Mouse (Mus musculus) lung, embryonic 15.5 days (tissue): ENCODE results near the gene Ubac2. TPM values are rescaled to one million over a fixed set of nuclear protein-coding genes. Genes with fewer than 3 reads are reported as not detected.

Experiments used
- ATAC-seq: fragments of 200-750 bp; cut with Nextera tagmentation; 2 replicates; pipeline ENCODE4 v1.8.0; 2017; ENCODE audit warnings: moderate number of reproducible peaks, borderline replicate concordance; ENCODE audit not compliant: low FRiP score, low TSS enrichment; ENCODE audit errors: extremely low read depth
- H3K27ac ChIP-seq: fragments of 300-500 bp; sonication (generic); 2 replicates; pipeline ENCODE4 v1.5.1; 2015; ENCODE audit warnings: moderate library complexity, mild to moderate bottlenecking, inconsistent platforms
- H3K27me3 ChIP-seq: fragments of 300-500 bp; sonication (generic); 2 replicates; pipeline ENCODE4 v1.6.1; 2015; ENCODE audit warnings: inconsistent platforms
- H3K36me3 ChIP-seq: fragments of 300-500 bp; sonication (generic); 2 replicates; pipeline ENCODE4 v1.6.1; 2015; ENCODE audit warnings: inconsistent platforms
- H3K4me1 ChIP-seq: fragments of 300-500 bp; sonication (generic); 2 replicates; pipeline ENCODE4 v1.6.1; 2015; ENCODE audit warnings: inconsistent platforms
- H3K4me2 ChIP-seq: fragments of 300-500 bp; sonication (generic); 2 replicates; pipeline ENCODE4 v1.6.1; 2015; ENCODE audit warnings: inconsistent platforms, mild to moderate bottlenecking, moderate library complexity
- H3K4me3 ChIP-seq: fragments of 300-500 bp; sonication (generic); 2 replicates; pipeline ENCODE4 v1.5.1; 2015; ENCODE audit warnings: mild to moderate bottlenecking, inconsistent platforms
- H3K9ac ChIP-seq: fragments of 300-500 bp; sonication (generic); 2 replicates; pipeline ENCODE4 v1.6.1; 2015; ENCODE audit warnings: inconsistent platforms
- H3K9me3 ChIP-seq: fragments of 300-500 bp; sonication (generic); 2 replicates; pipeline ENCODE4 v1.6.1; 2016; ENCODE audit warnings: inconsistent platforms
- WGBS: fragments of 180-500 bp; shearing (Covaris S2); methylation state at CpG from one replicate; pipeline ENCODE4 v1.1.7; 2015; 5-methylcytosine and 5-hydroxymethylcytosine counted together
- polyA plus RNA-seq: library from polyadenylated mRNA; unstranded; fragments of >200 nt; fragmentation: Nextera tagmentation; extraction: Ambion mirVana; gene quantifications from 2 replicates; pipeline ENCODE4 v1.2.1, GENCODE M21; 2015

Gene Ubac2
- polyA plus RNA-seq, 1 experiment from 2014 or later: 60.4 TPM

GRCm38 (mm10) chr14:122041413-122041825 lies 163.0 kb downstream of the Ubac2 start:
- no peaks in the 10 kb centered on the region for H3K4me1 ChIP-seq
- H3K4me2 ChIP-seq: no peak overlapping the region
- H3K9ac ChIP-seq: no peak overlapping the region
- H3K27me3 ChIP-seq: no peaks in the 10 kb centered on the region
- no peak for ATAC-seq
- no peak overlapping the region for H3K4me3 ChIP-seq
- no peak overlapping the region for H3K27ac ChIP-seq
- no peaks in the 10 kb centered on the region for H3K36me3 ChIP-seq
- no peaks in the 10 kb centered on the region for H3K9me3 ChIP-seq
- WGBS: 85% methylated on average over 3 of the region's 3 CpGs

DNA sequence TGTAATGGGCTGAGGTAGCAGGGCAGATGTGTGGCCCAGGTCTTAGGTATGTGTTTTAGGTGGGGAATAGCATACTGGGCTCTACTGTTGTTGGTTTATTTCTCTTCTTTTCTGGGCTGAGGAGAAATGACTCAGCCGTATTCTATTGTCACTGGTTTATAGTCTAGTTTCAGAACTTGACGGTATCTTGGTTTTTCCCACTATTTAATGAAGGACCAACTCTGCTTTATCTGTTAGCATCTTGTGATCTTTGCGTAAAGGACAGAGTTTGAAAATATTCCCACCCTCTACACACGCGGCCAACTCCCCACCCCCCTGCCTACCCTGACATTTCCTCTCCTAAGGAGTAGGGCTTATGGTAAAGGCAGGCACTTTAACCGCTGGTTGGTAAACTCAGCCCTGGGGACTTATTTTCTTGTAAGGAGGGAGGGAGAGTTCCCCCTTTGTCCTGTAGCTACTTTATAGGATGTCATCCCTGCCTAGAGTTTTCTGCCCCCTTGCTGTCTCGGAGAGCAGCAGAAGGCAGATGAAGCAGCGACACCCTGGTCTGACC lies 163.8 kb downstream of the Ubac2 start:
- no peaks in the 10 kb centered on the region for H3K27me3 ChIP-seq
- no peaks in the 10 kb centered on the region for H3K36me3 ChIP-seq
- no peak overlapping the region for H3K4me2 ChIP-seq
- H3K9ac ChIP-seq: no peak overlapping the region
- WGBS: 66% methylated on average over 8 of the region's 8 CpGs
- no peaks in the 10 kb centered on the region for H3K4me1 ChIP-seq
- no peak for ATAC-seq
- H3K9me3 ChIP-seq: no peaks in the 10 kb centered on the region
- H3K4me3 ChIP-seq: no peak overlapping the region
- H3K27ac ChIP-seq: no peak overlapping the region

GRCm38 (mm10) chr14:122047784-122048183 lies 169.4 kb downstream of the Ubac2 start:
- Histone ChIP-seq H3K4me2 (no peak overlapping the region), H3K27me3 (no peaks in the 10 kb centered on the region), H3K27ac (no peak overlapping the region), H3K4me3 (no peak overlapping the region), H3K36me3 (no peaks in the 10 kb centered on the region), H3K4me1 (no peaks in the 10 kb centered on the region), H3K9me3 (no peaks in the 10 kb centered on the region), H3K9ac (no peak overlapping the region)
- 89% methylated on average over 8 of the region's 8 CpGs for WGBS
- no peak for ATAC-seq

GRCm38 (mm10) chr14:122048816-122049215 lies 170.4 kb downstream of the Ubac2 start:
- H3K4me3 ChIP-seq: no peak overlapping the region
- H3K36me3 ChIP-seq: no peaks in the 10 kb centered on the region
- H3K9me3 ChIP-seq: no peaks in the 10 kb centered on the region
- H3K4me2 ChIP-seq: no peak overlapping the region
- H3K27me3 ChIP-seq: no peaks in the 10 kb centered on the region
- no peaks in the 10 kb centered on the region for H3K4me1 ChIP-seq
- WGBS: 88% methylated on average over 9 of the region's 9 CpGs
- H3K27ac ChIP-seq: no peak overlapping the region
- no peak for ATAC-seq
- H3K9ac ChIP-seq: no peak overlapping the region

DNA sequence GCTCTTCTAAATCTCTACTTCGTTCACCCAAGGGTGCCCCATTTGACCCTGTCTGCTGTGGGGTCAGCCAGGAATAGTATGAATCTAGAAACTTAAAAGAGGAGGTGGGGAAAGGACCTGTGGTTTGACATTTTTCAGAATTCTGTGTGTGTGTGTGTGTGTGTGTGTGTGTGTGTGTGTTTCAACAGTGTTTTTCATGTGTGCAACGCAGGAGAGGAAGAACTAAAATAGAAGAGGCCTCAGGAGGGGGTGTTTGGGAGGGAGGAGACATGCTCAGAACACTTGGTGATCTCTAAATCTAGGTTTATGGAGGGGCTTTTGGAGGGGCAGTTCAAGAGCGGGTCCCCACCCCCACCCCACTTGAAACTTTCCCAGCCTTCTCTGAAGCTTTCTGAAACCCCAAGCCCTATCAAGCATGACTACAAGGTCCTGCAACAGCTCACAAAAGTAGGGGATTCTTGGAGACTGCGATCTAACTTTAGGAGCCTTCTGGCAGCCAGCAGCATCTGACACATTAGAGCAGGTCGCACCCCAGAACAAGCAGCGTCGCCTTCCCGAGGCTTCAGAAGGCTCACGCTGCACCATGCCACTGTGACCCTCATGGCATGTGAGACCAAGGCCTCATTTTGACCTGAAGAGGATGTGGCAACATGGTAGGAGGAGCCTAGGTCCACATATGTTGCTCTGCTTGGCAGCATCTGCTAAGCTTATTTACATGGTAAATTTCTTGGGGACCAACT lies 174.6 kb downstream of the Ubac2 start:
- H3K4me3 ChIP-seq: no peak overlapping the region
- no peak for ATAC-seq
- WGBS: 68% methylated on average over 9 of the region's 9 CpGs

DNA sequence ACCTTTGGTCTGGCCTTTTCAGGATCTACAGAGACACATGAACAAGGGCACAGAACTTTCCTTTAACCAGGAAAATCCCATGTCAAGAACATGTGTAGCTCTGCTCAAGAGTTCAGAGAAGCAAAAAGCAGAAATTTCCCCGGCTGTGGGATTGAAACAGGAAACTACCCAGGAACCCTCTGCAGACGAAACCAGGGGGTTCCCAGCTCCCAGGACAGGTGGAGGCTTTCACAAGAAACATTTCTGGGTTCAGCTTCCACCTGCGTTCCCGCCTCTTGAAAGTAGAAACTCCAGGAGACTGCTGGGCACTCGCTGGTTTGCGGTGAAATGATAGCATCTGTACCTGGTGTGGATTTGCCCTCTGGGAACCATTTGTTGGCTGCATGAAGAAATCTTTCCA lies 178.5 kb downstream of the Ubac2 start:
- 75% methylated on average over 6 of the region's 6 CpGs for WGBS
- Histone ChIP-seq H3K27ac (no peak overlapping the region), H3K36me3 (no peaks in the 10 kb centered on the region), H3K9me3 (no peaks in the 10 kb centered on the region), H3K9ac (no peak overlapping the region), H3K27me3 (no peaks in the 10 kb centered on the region), H3K4me3 (no peak overlapping the region), H3K4me2 (no peak overlapping the region), H3K4me1 (no peaks in the 10 kb centered on the region)
- no peak for ATAC-seq

More for the DNA sequence above, 174.6 kb downstream of the Ubac2 start:
- no peaks in the 10 kb centered on the region for H3K9me3 ChIP-seq
- no peak overlapping the region for H3K27ac ChIP-seq
- no peaks in the 10 kb centered on the region for H3K27me3 ChIP-seq
- no peaks in the 10 kb centered on the region for H3K36me3 ChIP-seq
- no peaks in the 10 kb centered on the region for H3K4me1 ChIP-seq
- no peak overlapping the region for H3K9ac ChIP-seq
- no peak overlapping the region for H3K4me2 ChIP-seq

GRCm38 (mm10) chr14:122057941-122058346 lies 179.5 kb downstream of the Ubac2 start:
- H3K4me3 ChIP-seq: no peak overlapping the region
- no peaks in the 10 kb centered on the region for H3K27me3 ChIP-seq
- H3K9ac ChIP-seq: no peak overlapping the region
- H3K4me2 ChIP-seq: no peak overlapping the region
- H3K36me3 ChIP-seq: no peaks in the 10 kb centered on the region
- H3K4me1 ChIP-seq: no peaks in the 10 kb centered on the region
- H3K9me3 ChIP-seq: no peaks in the 10 kb centered on the region
- no peak for ATAC-seq
- 18% methylated on average over 2 of the region's 2 CpGs for WGBS
- H3K27ac ChIP-seq: no peak overlapping the region

DNA sequence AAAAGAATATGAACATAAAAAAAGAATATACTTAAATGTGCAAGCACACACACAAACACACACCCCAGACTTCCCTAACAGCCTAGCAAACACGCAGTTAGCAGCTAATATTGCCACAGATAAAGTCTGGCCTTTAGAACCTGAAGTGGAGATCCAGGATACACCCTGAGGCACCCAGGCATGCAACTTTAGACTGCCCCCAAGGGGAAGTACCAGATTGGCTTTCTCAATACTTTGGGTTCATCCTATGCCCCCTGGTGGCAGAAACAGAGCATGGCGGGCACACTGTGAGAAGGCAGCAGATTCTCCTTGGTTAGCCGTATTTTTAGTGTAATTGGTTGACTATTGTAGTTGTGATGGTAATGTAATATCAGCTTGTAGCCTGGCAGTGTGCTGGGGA lies 182.2 kb downstream of the Ubac2 start:
- H3K4me2 ChIP-seq: no peak overlapping the region
- ATAC-seq: peak; percentile 60; the same call in 1 of the 2 replicates
- WGBS: 6% methylated on average over 3 of the region's 3 CpGs

GRCm38 (mm10) chr14:122061376-122061775 lies 183.0 kb downstream of the Ubac2 start:
- no peaks in the 10 kb centered on the region for H3K27me3 ChIP-seq
- 81% methylated on average over 6 of the region's 6 CpGs for WGBS
- H3K4me2 ChIP-seq: no peak overlapping the region
- no peaks in the 10 kb centered on the region for H3K9me3 ChIP-seq
- H3K4me1 ChIP-seq: no peaks in the 10 kb centered on the region
- H3K27ac ChIP-seq: no peak overlapping the region
- no peak overlapping the region for H3K9ac ChIP-seq
- no peak overlapping the region for H3K4me3 ChIP-seq
- no peaks in the 10 kb centered on the region for H3K36me3 ChIP-seq
- no peak for ATAC-seq

More for the DNA sequence above, 182.2 kb downstream of the Ubac2 start:
- no peak overlapping the region for H3K4me3 ChIP-seq
- H3K9me3 ChIP-seq: no peaks in the 10 kb centered on the region
- H3K9ac ChIP-seq: no peak overlapping the region
- H3K27ac ChIP-seq: no peak overlapping the region
- H3K4me1 ChIP-seq: no peaks in the 10 kb centered on the region
- H3K27me3 ChIP-seq: no peaks in the 10 kb centered on the region
- H3K36me3 ChIP-seq: no peaks in the 10 kb centered on the region

DNA sequence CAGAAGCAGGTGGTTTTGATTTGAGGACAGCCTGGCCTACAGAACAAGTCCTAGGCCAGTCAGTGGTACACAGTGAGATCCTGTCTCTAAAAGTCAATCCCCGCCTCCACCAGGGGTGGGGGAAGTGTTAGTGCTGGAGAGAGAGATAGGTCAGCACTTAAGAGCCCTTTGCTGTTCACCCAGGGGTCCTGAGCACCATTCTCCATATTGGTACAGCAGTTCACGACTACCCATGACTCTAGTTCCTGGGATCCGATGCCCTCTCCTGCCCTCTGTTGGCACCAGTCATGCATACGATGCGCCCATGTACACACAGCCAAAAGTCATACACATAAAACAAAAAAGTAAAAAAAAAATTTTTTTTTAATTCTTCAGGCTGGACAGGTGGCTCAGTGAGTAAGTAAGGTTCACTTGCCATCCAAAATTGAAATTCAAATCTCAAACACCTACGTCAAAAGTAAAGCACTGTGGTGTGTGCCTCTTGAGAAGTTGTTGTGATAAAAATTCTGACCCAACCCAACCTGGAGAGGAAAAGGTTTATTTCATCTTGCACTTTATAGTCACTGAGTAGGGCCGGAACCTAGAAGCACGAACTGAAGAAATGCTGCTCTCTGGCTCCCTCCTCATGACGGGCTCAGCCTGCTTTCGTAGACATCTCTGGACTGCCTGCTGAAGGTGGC lies 184.1 kb downstream of the Ubac2 start:
- H3K9ac ChIP-seq: no peak overlapping the region
- H3K9me3 ChIP-seq: no peaks in the 10 kb centered on the region
- no peaks in the 10 kb centered on the region for H3K36me3 ChIP-seq
- 78% methylated on average over 10 of the region's 10 CpGs for WGBS
- H3K4me2 ChIP-seq: no peak overlapping the region
- ATAC-seq: no peak
- no peaks in the 10 kb centered on the region for H3K27me3 ChIP-seq
- no peak overlapping the region for H3K4me3 ChIP-seq
- no peaks in the 10 kb centered on the region for H3K4me1 ChIP-seq
- H3K27ac ChIP-seq: no peak overlapping the region

- no peaks in the 10 kb centered on the region for H3K9me3 ChIP-seq
- H3K36me3 ChIP-seq: no peaks in the 10 kb centered on the region
- no peak overlapping the region for H3K4me2 ChIP-seq
- H3K27me3 ChIP-seq: no peaks in the 10 kb centered on the region
- WGBS: 61% methylated on average over 5 of the region's 5 CpGs
- H3K4me1 ChIP-seq: peaks cover 2% of the 10 kb centered on the region
- no peak overlapping the region for H3K27ac ChIP-seq
- no peak for ATAC-seq
- no peak overlapping the region for H3K9ac ChIP-seq
- H3K4me3 ChIP-seq: no peak overlapping the region
These were observed 185.2 kb downstream of the Ubac2 start for GRCm38 (mm10) chr14:122063599-122063998.

DNA sequence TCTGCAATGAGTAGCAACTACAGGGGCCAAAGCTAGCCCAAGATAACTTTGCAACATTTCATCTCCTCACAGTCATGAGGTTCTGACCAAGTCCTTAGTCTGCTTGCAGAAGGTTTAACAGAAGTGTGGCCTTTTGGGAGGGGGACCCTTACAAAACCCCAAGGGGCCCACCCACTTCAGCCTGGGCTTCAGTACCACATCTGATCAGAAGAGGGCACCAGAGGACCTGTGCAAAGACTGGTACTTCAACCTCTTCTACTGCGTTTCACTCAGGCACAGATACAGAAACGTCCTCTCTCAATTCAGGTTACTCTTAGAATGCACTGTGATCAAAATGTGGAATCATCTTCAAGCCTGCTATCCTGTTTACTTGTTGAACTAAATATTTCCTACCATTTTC lies 186.1 kb downstream of the Ubac2 start:
- Histone ChIP-seq H3K36me3 (no peaks in the 10 kb centered on the region), H3K4me1 (peaks cover 7% of the 10 kb centered on the region), H3K9ac (no peak overlapping the region), H3K9me3 (no peaks in the 10 kb centered on the region), H3K4me2 (no peak overlapping the region), H3K4me3 (no peak overlapping the region), H3K27me3 (no peaks in the 10 kb centered on the region), H3K27ac (no peak overlapping the region)
- 8% methylated on average over 2 of the region's 2 CpGs for WGBS
- no peak for ATAC-seq
